Mouse (Mus musculus) neural tube, embryonic 10.5 days (tissue): ENCODE results near the gene Sirt4.
A peak's percentile ranks its signal among the peaks of the same experiment; 100 is the strongest.
"Not testable (repeated sequence)": the region's sequence is repeated elsewhere in the genome, so short reads cannot be mapped to it uniquely, and the experiment has no call there.

Experiments used
- DNase-seq: peaks from one replicate; pipeline ENCODE4 v3.0.0-alpha.2; 2017; ENCODE audit warnings: low spot score; ENCODE audit errors: extremely low spot score

The Sirt4 gene

DNA sequence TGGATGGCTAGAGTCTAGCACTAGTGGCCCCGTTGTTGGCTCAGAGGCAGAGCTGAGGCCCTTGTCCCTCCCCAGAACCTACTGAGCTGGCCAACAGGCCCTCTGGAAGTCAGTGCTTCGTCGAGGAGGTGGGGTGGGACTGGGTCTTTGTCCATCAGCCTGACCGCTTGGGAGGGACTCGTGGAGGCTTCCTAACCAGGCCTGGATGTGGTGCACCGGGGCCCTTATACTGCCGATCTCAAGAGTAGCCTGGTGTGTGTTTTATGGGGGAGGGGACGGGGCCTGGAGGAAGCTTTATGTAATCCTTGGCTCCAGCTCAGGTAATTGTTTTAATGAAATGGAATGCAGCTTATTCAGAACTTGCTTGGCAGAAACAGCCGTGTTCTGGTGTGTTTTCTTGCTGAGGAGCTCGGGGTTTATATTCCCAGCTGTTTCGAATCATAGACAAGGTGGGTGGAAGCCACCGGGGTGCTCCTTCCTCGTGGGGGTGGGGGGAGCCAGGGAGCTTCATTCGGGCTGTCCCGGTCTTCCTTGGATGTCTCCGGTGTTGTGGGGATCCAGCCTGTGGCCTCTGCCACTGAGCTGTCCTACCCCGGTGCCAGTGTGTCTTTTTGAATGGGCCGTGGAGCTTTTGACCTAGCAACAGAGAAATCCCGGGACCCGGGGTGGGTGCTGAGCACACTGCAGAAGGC, 30.5 kb upstream of the Sirt4 start:
- no peak for DNase-seq

DNA sequence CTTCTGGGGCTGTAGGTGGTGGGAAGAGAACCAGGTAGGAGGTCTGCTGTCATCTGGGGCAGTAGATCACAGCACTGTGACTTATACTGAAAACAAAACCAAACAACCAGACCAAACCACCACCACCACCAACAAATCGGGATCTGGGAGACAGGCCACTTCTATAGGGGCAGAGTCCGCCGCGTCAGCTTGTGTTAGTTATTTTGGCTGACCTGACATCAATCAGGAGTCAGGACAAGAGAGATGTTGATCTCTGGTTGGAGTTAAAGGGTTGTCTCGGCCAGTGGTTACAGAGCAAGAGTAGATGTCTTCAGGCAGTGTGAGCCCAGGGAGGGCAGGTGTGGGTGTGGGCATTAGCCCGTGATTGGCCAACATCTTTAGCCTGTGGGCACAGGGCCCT, 29.8 kb upstream of the Sirt4 start:
- no peak for DNase-seq

DNA sequence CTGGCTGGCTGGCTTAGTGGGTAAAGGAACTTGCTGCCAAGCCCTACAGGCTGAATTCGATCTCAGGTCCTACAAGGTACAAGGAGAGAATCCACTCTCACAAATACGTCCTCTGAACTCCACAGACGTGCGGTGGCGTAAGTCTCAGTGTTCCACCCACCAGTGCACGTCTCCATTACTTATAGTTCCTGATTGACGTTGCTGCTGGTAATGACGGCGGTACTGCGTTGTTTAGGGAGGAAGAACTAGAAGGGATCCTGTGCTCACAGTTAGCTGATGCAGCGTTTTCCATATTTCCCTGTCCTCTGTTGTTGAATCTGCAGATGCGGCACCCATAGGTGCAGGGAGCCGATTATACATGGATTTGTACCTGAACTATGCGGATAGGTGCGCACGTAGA, 29.2 kb upstream of the Sirt4 start:
- DNase-seq, result no peak

DNA sequence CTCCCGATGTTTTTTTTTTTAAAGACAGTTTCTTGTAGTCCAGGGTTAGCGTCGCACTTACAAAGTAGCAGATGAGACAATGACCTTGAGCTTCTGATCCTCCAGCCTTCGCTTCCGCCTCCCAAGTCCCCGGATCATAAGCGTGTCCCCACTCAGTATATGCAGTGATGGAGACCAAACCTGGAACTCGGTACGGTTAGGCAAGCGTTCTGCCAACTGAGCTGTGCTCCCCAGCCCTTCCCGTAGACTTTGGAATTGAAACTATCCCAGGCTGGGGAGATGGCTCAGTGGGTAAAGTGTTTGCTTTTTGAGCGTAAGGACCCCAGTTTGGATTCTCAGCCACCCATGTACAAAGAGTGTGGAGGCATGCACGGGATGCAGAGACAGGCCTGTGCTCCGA, 28.7 kb upstream of the Sirt4 start:
- DNase-seq, result no peak

DNA sequence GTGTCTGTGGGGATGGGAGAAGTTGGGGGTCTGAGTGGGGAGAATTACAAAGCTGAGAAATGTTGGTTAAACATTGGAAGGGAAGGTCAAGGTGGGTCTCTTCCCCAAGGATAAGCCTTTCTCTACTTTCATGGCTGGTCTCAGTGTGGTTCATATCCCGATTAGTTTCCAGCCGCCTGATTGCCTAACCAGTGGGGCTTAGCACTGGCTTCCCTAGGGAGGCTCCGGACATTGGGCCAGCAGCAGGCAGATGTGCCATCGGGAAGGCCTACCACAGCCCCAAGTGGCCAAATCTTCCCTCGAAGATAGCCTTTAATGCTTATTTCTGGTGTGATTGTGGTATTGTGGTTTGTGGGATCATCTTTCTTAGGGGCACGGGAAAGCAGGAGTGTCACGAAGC, 27.9 kb upstream of the Sirt4 start:
- DNase-seq, result no peak

DNA sequence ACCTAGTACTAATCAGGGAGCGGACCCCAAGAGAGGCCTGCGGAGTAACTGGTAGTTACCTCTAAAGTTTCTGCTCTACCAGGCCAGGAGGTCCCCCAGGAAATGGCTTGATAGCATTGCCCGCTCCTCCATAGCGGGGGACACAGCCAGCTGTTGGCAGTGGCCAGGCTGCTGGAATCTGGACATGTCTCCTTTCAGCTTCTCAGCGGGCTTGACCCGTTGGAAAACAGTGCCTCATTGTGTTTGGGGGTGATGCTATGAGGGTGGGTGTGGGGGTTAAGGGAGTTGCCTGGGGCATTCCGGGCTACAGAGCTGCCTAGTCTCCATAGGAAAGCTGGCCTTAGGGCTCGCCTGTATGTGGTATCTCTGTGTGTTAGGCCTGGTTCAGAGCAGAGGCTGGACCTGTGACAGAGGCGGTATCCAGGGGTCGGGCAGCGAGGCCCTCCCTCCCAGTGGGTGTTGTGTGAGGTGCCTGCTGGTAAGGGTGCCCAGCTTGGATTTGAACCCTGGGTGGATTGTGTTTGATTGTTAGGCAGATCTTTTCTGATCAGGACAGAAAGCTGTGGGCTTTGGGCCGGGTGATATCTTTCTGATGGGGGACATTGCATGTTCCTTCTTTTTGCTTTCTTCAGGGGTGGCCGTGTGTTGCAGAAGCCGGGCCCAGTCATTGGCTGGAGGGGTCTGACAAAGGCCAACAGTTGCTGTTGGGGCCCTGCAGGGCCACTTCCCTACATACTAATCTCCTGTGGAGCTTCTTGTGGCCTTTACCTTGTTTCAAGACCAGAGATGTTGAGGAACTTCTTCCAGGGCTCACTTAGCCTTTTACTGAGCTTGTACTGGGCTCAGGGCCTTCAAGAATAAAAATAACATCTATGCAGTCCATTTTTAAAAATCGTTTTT, 25.5 kb upstream of the Sirt4 start:
- no peak for DNase-seq

DNA sequence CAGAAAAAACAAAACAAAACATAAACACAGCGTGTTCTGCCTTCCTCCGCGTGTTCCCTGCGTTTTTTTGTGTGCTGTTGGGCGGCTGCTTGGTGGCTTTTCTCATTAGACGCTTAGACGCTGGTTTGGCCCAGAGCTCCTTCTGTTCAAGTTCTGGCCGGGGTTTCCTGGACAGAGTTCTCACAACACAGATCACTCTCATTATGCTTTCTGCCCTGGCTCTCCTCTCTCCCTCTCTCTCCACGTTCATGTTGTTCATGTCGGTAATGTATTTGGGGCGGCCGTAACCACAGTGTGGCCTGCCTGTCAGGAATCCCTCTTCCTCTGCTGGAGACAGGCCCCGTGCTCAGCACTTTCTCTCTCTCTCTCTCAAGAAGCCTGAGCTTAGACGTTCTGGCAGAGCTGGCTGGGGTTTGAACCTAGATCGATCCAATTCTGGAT, 24.8 kb upstream of the Sirt4 start:
- no peak for DNase-seq

DNA sequence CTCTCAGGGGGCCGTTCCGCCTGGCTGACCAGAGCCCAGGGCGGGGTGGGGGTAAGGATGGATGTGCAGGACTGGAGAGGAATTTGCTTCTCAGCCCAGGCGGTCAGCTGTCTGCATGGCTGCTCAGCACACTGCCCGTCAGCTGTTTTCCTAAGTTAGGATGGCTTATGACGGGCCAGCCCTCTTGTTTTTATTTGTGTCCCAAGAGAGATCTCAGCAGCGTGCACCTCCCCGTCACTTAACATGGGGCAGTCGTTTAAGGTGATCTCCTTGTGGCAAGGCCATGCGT, 24.3 kb upstream of the Sirt4 start:
- no peak for DNase-seq

DNA sequence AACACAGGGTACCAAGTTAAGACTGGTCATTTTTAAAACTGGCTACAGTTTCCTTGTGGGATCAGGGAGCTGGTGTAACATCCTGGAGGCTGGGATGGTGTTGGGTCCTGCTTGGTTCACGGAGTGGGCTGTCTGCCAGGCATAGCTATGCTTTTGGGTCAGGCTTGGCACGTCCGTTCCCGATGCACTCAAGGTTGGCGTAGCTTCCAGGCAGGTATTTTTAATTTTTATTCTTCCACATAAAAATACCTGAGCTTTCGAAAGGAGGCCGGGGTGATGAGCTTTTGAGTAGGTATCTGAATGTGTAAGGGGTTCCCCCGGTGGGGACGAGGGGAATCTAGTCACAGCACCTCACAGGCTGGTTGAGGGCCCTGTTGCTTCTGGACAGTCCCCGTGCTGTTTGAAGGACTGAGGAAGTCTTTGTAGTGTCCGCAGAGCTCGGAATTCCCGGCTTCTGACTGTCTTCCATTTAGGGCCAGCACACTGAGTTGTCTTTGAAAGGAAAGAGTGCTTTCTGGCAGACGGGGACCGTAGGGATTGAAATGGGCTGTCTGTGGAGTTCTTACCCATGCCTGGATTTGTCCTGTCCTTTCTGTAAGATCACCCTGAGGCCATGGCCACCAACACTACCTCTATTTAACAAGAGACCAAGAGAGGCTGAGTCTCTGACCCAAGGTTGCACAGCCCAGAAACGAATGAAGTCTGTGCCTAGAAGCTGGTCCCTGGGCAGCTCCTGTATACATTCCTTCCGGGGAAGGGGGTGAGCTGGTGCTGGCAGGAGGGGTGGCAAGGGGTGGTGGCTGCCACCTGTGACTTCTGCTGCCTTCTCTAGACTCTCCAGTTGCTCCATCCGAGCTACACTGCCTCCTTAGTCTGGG, 23.7 kb upstream of the Sirt4 start:
- DNase-seq, result no peak

DNA sequence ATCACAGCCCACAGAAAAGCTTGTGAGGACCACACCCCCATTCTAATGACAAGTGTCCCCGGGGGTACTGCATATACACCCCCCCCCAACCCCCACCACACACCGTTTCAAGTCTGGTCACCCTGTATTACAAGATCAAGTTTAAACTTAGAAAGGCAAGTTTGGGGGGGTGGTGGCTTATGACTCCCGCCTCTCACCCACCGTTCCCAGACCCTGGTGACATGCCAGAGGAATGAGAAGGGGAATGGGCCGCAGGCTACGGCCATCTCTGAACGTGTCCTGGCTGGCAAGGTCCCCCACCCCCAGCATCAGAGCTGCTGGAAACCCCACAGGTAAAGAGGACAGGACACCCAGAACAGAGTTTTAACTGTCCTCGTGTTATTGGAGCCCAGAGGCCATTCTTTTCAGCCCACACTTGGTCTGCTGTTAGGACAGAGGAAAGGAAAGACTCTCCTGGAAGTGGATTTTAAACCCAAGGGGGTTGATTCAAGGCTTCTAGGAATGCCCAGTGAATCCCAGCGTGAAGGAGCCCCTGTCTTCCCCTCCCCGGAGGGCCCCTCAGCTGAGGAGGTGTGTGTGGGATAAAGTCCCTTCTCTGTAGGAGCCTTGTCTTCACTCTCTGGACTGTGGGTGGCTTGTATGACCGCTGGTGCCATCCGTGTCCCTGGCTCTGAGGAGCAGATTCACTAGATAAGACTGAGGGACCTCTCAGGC, 22.9 kb upstream of the Sirt4 start:
- no peak for DNase-seq

DNA sequence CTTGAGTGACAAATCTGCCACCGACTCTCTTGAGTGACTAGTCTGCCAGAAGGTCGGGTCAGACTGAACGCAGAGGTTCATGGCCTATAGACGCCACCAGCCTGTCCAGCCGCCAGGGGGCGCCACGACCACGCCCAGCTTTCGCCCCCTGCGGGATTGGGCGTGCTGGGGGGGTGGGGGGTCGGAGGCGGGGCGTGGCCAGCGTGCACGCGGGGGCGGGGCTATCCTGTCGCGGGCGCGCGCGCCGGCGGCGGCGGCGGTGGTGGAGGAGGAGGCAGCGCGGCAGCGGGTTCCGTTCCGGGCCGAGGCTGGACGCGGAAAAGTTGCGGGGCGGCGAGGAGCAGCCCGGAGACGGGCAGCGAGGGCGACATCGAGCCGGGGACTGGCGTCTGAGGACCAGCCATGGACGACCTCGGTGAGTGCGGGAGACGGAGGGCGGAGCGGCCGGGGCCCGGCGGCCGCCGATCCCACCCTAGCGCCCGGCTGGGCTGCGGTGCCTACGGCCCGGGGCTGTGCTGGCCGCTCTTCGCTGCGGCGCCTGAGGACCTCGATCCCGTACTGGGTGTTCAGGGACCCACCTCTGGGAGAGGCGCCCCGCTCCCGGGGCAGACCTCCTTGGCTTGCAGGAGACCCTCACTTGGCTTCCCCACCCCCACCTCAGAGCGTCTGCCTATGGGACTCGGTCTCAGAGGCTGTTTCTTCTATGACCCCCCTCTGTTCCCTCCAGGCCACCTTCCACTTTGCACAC, 22.1 kb upstream of the Sirt4 start, which contains the start of gene Pxn:
TSS of gene Pxn (plus strand) at position 223 of the 748 bp plus-strand sequence.
- DNase-seq, result peak; percentile 99

DNA sequence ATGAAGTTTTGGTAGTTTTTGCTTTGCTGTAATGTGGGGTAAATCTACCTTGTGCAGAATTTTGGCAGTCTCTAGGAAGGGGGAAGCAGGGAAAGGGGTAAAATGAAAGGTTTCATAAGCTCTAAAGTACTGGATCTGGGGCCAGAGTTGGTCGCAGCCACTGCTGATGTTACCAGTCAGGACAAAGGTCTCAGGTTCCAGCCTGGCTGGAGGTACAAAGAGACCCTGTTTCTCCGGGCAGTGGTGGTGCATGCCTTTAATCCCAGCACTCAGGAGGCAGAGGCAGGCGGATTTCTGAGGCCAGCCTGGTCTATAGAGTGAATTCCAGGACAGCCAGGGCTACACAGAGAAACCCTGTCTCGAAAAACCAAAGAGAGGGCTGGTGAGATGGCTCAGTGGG, 21.1 kb upstream of the Sirt4 start:
- DNase-seq, result not testable (repeated sequence)

DNA sequence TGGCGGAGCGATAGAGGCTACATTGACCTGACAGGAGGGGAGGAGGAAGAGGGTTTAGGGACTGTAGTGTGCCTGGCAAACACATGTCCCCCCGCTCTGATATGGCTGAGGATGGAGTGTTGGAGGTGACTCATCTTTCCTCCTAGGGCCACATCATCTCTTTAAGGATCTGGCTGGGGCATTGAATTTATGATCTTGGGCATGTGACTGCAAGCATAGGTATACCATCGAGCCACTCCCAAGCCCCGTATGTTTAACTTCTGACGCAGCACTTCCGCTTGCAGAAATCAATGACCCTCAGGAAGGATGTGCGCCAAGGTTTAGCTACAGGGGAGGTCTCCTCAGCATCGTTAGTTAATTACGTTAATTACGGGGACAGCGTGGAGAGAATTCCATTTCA, 18.5 kb upstream of the Sirt4 start:
- no peak for DNase-seq

DNA sequence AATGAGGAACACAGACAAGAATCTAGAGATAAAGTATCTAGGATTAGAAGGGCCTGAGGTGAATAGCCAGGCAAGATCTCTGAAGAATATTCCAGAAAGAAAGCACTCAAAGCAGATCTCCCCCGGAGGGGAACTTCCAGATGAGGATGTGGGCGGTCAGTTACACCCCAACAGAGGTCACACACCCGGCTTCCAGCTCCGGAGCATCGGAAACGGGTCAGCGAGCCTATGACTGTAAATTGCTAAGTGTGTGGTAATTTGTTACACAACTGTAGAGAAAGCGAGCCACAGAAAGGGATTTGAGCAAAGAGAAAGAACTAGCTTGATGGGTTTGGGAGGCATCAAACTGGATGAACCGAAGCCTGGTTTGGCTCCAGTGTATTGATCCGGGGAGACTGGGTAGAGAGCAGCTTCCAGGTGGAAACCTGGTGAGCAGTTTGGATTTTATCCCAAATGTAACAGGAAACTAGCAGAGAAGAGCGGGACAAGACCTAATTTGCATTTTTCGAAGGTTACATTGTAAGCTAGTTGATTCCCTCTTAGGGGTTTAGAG, 15.9 kb upstream of the Sirt4 start:
- DNase-seq, result no peak

DNA sequence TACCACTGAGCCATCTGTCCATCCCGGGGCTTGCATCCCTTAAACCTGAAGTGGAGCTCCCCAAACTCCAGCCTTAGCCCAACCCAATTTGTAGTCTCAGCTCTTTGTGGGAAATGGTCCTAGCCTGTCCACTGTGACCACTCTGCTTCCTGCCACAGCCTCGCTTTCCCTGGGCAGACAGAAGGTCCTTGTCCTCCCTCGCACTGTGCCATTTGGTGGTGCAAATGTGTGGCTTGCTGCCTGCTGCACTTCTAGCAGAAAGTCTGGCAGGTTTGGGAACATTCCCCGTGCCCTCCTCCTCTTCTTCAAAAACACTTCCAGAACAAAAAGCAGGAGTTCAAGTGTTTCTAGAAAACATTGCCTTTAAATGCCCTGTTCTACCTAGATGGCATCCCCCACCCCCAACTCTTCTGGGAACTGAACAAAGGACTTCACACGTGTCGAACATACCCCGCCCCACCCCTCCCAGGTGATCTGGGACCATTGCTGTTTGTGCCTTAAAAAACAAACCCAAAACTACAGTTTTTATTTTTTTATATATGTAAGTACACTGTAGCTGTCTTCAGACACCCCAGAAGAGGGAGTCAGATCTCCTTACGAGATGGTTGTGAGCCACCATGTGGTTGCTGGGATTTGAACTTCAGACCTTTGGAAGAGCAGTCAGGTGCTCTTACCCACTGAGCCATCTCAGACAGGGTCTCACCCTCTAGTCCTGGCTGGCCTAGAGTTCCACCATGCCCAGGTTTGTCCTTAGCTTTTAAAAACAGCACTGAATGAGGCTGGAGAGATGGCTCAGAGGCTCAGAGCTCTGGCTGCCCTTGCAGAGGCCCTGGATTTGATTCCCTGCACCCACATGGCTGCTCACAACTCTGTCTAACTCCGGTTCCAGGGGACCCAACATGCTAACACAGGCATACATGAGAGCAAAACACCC, 14.0 kb upstream of the Sirt4 start:
- no peak for DNase-seq

DNA sequence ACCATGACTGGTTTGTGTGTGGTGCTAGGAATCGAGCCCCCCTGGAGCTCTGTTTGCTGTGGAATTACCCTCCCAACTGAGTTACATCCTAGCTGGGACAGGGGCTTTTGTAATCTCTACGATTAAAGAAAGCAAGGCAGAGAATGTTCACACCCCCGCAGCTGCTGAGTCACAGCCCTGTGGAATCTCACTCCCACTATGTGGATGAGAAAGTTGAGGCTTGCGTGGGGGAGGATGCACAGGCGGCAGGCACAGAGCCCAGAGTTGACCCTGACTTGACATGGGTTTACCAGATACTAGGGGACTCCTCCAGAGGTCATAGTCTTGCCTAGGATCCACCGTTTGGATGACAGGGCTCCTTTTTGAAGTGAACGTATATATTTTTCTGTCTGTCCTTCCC, 12.5 kb upstream of the Sirt4 start:
- DNase-seq, result no peak

DNA sequence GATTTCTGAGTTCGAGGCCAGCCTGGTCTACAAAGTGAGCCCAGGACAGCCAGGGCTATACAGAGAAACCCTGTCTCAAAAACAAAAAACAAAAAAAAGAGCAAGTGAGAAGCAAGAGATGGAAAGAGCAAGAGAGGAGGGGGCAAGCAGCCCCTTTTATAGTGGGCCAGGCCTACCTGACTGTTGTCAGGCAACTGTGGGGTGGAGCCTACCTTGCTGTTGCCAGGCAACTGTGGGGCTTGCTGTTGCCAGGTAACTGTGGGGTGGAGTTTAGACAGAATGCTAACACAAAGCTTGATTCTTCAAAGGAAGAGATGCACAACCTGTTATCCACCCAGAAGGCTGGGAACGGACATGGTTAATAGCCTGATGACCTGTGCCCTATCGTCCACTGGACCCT, 11.1 kb upstream of the Sirt4 start:
- DNase-seq, result not testable (repeated sequence)

DNA sequence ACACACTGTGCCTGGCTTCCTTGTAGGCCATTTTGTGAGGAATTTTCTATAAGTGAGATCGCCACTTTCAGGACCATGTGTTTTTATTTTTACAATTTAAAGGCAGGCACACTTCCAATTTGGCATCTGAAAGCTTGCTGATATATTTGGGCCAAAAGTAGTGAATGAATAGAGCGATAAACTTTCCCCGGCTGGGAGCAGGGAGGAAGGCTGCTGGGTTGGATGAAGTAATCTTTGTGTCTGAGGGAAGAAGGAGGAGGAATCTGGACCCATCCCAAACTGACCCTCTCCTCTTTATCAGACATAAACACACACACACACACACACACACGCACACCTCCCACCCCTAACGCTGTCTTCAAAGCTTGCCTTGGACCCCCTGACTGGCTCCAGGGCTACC, 8.9 kb upstream of the Sirt4 start:
- DNase-seq, result no peak

DNA sequence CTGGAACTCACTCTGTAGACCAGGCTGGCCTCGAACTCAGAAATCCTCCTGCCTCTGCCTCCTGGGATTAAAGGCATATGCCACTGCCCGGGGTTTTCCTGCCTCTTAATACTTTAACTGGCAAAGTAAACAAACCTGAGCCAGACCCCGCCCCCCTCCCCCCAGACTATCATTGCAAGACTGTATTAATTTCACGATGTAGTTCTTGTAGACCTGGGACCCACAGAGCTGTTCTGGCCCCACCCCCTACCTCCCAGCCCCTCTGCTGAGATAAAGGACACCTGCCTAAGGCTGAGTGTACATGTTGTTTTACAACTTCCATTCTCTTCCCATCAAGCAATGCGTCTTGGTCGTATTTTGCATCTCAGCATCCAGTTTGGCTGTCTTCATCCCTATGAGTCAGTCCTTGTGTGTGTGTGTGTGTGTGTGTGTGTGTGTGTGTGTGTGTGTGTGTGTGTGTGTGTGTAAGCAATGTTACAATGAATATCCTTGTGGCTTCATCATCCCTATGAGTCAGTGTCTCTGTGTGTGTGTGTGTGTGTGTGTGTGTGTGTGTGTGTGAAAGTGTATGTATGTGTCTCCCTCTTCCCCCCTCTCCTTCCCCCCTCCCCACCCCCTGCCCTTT, 8.3 kb upstream of the Sirt4 start:
- no peak for DNase-seq
